Mouse (Mus musculus) forebrain, embryonic 13.5 days (tissue): Measurements from ENCODE around the gene Coro2b. TPM values are rescaled to one million over a fixed set of nuclear protein-coding genes. Genes with fewer than 3 reads are reported as not detected.
A peak's percentile ranks its signal among the peaks of the same experiment; 100 is the strongest.
"Not testable (repeated sequence)": the region's sequence is repeated elsewhere in the genome, so short reads cannot be mapped to it uniquely, and the experiment has no call there.

Source experiments
- ATAC-seq: fragments of 200-750 bp; cut with Nextera tagmentation; 2 replicates; pipeline ENCODE4 v1.8.0; 2017
- H3K27ac ChIP-seq: fragments of 300-500 bp; sonication (generic); 2 replicates; pipeline ENCODE4 v1.5.1; 2015; ENCODE audit warnings: inconsistent platforms, mild to moderate bottlenecking, moderate library complexity
- H3K27me3 ChIP-seq: fragments of 300-500 bp; sonication (generic); 2 replicates; pipeline ENCODE4 v1.6.1; 2015; ENCODE audit warnings: mild to moderate bottlenecking, inconsistent platforms
- H3K36me3 ChIP-seq: fragments of 300-500 bp; sonication (generic); 2 replicates; pipeline ENCODE4 v1.6.1; 2015; ENCODE audit warnings: mild to moderate bottlenecking, inconsistent platforms; ENCODE audit not compliant: poor library complexity, severe bottlenecking
- H3K4me1 ChIP-seq: fragments of 300-500 bp; sonication (generic); 2 replicates; pipeline ENCODE4 v1.6.1; 2015; ENCODE audit warnings: inconsistent platforms
- H3K4me2 ChIP-seq: fragments of 300-500 bp; sonication (generic); 2 replicates; pipeline ENCODE4 v1.6.1; 2015; ENCODE audit warnings: inconsistent platforms, mild to moderate bottlenecking, moderate library complexity
- H3K4me3 ChIP-seq: fragments of 300-500 bp; sonication (generic); 2 replicates; pipeline ENCODE4 v1.5.1; 2015; ENCODE audit warnings: mild to moderate bottlenecking, inconsistent platforms
- H3K9ac ChIP-seq: fragments of 300-500 bp; sonication (generic); 2 replicates; pipeline ENCODE4 v1.6.1; 2015; ENCODE audit warnings: mild to moderate bottlenecking, inconsistent platforms
- H3K9me3 ChIP-seq: fragments of 300-500 bp; sonication (generic); replicated peaks from 2 replicates; pipeline ENCODE4 v1.6.1; 2016; ENCODE audit warnings: inconsistent platforms
- WGBS: fragments of 180-500 bp; shearing (Covaris S2); methylation state at CpG from one replicate; pipeline ENCODE4 v1.1.7; 2015; 5-methylcytosine and 5-hydroxymethylcytosine counted together
- polyA plus RNA-seq: library from polyadenylated mRNA; unstranded; fragments of >200 nt; fragmentation: Nextera tagmentation; extraction: Ambion mirVana; gene quantifications from 2 replicates; pipeline ENCODE4 v1.2.1, GENCODE M21; 2015

Coro2b gene
- polyA plus RNA-seq, 1 experiment from 2014 or later: 37.0 TPM

- Histone ChIP-seq H3K27ac (no peak overlapping the region), H3K4me1 (peaks cover 19% of the 10 kb centered on the region), H3K27me3 (no peaks in the 10 kb centered on the region), H3K36me3 (peaks cover 38% of the 10 kb centered on the region), H3K4me3 (no peak overlapping the region), H3K9me3 (no peaks in the 10 kb centered on the region), H3K9ac (no peak overlapping the region), H3K4me2 (no peak overlapping the region)
- ATAC-seq: no peak
- WGBS: 80% methylated on average over 8 of the region's 8 CpGs
Measured at GRCm38 (mm10) chr9:62451585-62452372, 85.1 kb downstream of the Coro2b start.

- H3K4me1 ChIP-seq: peaks cover 15% of the 10 kb centered on the region
- no peak overlapping the region for H3K9ac ChIP-seq
- H3K9me3 ChIP-seq: no peaks in the 10 kb centered on the region
- 89% methylated on average over 7 of the region's 7 CpGs for WGBS
- no peak overlapping the region for H3K4me3 ChIP-seq
- no peak overlapping the region for H3K4me2 ChIP-seq
- no peaks in the 10 kb centered on the region for H3K27me3 ChIP-seq
- peaks cover 38% of the 10 kb centered on the region for H3K36me3 ChIP-seq
- H3K27ac ChIP-seq: no peak overlapping the region
- ATAC-seq: no peak
Measured at GRCm38 (mm10) chr9:62450862-62451261, 86.0 kb downstream of the Coro2b start.

- Histone ChIP-seq H3K4me1 (peaks cover 10% of the 10 kb centered on the region), H3K9ac (no peak overlapping the region), H3K27me3 (no peaks in the 10 kb centered on the region), H3K4me3 (no peak overlapping the region), H3K27ac (no peak overlapping the region), H3K4me2 (no peak overlapping the region), H3K9me3 (no peaks in the 10 kb centered on the region), H3K36me3 (peaks cover 38% of the 10 kb centered on the region)
- WGBS: 89% methylated on average over 6 of the region's 6 CpGs
- ATAC-seq: no peak
Measured at GRCm38 (mm10) chr9:62450355-62450754, 86.5 kb downstream of the Coro2b start.

DNA sequence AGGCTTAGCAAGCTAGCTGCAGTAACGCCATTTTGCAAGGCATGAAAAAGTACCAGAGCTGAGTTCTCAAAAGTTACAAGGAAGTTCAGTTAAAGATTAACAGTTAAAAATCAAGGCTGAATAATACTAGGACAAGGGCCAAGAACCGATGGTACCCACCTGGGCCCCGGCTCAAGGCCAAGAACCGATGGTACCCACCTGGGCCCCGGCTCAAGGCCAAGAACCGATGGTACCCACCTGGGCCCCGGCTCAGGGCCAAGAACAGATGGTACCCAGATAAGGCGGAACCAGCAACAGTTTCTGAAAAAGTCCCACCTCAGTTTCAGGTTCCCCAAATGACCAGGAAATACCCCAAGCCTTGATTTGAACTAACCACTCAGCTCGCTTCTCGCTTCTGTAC is 89.5 kb downstream of the Coro2b start:
- not testable (repeated sequence) for H3K9ac ChIP-seq, H3K27ac ChIP-seq, H3K4me1 ChIP-seq, ATAC-seq, H3K27me3 ChIP-seq, H3K4me2 ChIP-seq, H3K4me3 ChIP-seq, H3K9me3 ChIP-seq
- peaks cover 17% of the 10 kb centered on the region for H3K36me3 ChIP-seq
- 97% methylated on average over 6 of the region's 10 CpGs for WGBS

DNA sequence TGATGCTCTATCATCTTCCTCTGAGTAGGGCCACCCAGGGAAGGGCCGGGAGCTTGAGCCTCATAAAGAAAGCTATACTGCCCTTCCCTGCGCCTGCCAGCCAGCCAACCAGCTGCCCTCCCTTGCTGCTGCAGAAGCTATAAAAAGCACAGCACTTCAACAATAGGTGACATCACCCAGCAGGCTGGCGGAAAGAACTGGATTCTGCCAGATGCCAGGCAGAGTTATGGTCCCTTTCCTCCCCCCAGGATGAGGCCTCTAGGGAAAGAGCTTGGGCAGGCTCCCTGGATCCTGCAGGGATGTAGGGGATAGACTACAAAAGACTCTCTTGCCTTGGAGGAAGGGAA is 98.1 kb downstream of the Coro2b start:
- Histone ChIP-seq H3K4me1 (peaks cover 22% of the 10 kb centered on the region), H3K27ac (peak overlapping the region; percentile 89), H3K9me3 (no peaks in the 10 kb centered on the region), H3K4me2 (no peak overlapping the region), H3K4me3 (no peak overlapping the region), H3K36me3 (no peaks in the 10 kb centered on the region), H3K27me3 (no peaks in the 10 kb centered on the region), H3K9ac (no peak overlapping the region)
- WGBS: 29% methylated on average over 3 of the region's 3 CpGs
- peak; percentile 59 for ATAC-seq

GRCm38 (mm10) chr9:62438085-62438754 is 98.6 kb downstream of the Coro2b start:
- WGBS: 82% methylated on average over 5 of the region's 5 CpGs
- no peaks in the 10 kb centered on the region for H3K9me3 ChIP-seq
- 0 out of 2 replicates have a peak, but pooled peaks cover 4% of the 10 kb centered on the region for H3K36me3 ChIP-seq
- H3K27ac ChIP-seq: peak overlapping the region; percentile 89
- H3K4me2 ChIP-seq: no peak overlapping the region
- no peak overlapping the region for H3K9ac ChIP-seq
- peaks cover 22% of the 10 kb centered on the region for H3K4me1 ChIP-seq
- H3K27me3 ChIP-seq: no peaks in the 10 kb centered on the region
- H3K4me3 ChIP-seq: no peak overlapping the region
- peak; percentile 13; the same call in 1 of the 2 replicates for ATAC-seq

DNA sequence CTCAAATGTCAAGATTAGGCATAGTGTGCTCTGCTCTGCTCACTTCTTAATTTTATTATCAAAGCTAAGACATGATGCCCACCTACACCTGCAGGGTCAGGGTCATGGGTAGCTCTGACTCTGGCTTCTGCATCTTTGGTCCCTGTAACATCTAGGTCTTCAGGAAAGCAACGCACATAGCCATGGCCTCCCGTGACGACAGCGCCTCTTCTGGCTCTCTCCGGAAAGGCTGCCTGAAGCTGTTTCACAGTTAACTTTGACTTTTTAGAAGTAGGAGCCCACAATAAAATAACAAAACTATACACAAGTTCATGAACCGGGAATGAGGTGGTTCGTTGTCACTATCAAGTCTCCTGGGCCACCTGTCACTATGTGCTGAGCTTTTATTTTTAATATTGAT is 99.4 kb downstream of the Coro2b start:
- H3K4me3 ChIP-seq: no peak overlapping the region
- H3K27ac ChIP-seq: no peak overlapping the region
- no peaks in the 10 kb centered on the region for H3K27me3 ChIP-seq
- H3K36me3 ChIP-seq: 0 out of 2 replicates have a peak, but pooled peaks cover 7% of the 10 kb centered on the region
- no peak overlapping the region for H3K9ac ChIP-seq
- H3K4me1 ChIP-seq: peaks cover 22% of the 10 kb centered on the region
- no peak for ATAC-seq
- H3K4me2 ChIP-seq: no peak overlapping the region
- WGBS: 92% methylated on average over 7 of the region's 7 CpGs
- H3K9me3 ChIP-seq: no peaks in the 10 kb centered on the region

DNA sequence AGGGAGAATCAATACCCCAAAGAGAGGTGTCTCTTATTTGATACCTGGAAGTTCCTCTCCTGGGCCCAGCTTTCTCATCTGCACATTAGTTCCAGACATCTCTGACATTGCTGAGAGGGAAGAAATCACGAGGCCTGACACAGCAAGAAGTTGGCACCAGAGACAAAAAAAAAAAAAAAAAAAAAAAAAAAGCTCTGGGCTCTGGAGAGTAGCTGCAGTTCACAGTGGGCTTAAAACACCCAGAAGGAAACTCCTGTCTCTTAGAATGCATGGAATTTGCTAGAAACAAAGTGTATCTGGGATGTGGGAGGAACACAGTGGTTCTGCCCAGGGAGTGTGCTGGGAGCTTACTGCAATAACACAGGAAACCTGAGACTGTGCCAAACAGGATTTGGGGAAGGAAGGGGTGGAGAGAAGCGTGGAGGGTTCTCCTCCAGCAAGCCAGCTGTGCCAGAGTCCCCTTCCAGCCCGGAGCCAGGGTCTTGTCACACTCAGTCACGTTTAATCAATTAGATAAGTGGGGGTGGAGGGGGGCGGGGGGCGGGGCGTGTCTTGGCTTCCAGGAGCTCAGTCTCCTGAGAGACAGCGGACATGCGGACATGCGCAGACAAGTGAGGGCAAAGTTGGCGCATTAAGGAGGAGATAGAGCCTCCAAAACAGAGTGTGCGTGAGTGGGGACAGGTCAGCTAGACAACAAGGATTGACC is 101.1 kb downstream of the Coro2b start:
- no peak overlapping the region for H3K4me3 ChIP-seq
- H3K27ac ChIP-seq: peak overlapping the region; percentile 40; the same call in 1 of the 2 replicates
- peaks cover 18% of the 10 kb centered on the region for H3K36me3 ChIP-seq
- 23% methylated on average over 12 of the region's 12 CpGs for WGBS
- no peak overlapping the region for H3K4me2 ChIP-seq
- H3K9me3 ChIP-seq: no peaks in the 10 kb centered on the region
- H3K27me3 ChIP-seq: no peaks in the 10 kb centered on the region
- peaks cover 22% of the 10 kb centered on the region for H3K4me1 ChIP-seq
- peak; percentile 65; the same call in 1 of the 2 replicates for ATAC-seq
- no peak overlapping the region for H3K9ac ChIP-seq

- no peak for ATAC-seq
- Histone ChIP-seq H3K4me1 (peaks cover 11% of the 10 kb centered on the region), H3K27ac (peak overlapping the region; percentile 27; the same call in 1 of the 2 replicates), H3K4me2 (no peak overlapping the region), H3K9ac (no peak overlapping the region), H3K9me3 (no peaks in the 10 kb centered on the region), H3K27me3 (no peaks in the 10 kb centered on the region), H3K4me3 (no peak overlapping the region), H3K36me3 (peaks cover 51% of the 10 kb centered on the region)
- 68% methylated on average over 15 of the region's 15 CpGs for WGBS
Measured at GRCm38 (mm10) chr9:62432261-62433060, 104.4 kb downstream of the Coro2b start.

DNA sequence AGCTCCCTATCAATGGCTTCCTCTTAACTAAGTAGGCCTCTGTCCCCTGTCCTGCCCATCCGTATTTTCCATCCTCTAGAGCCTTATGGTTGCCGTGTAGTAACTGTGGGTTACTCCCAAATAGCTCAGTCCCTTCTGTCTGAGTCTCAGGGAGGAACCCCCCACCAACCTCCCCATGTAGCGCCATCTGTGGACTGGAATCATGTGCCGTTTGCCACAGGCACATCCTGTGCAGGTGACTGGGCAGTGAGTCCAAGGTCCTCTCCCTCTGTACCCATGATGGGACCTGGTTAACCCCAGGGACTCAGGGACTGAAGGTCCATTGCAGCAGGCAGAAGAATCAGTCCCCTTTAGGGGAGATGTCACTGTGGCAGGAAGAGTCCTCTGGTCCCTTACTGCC is 106.1 kb downstream of the Coro2b start:
- no peaks in the 10 kb centered on the region for H3K27me3 ChIP-seq
- H3K27ac ChIP-seq: no peak overlapping the region
- WGBS: 85% methylated on average over 4 of the region's 4 CpGs

DNA sequence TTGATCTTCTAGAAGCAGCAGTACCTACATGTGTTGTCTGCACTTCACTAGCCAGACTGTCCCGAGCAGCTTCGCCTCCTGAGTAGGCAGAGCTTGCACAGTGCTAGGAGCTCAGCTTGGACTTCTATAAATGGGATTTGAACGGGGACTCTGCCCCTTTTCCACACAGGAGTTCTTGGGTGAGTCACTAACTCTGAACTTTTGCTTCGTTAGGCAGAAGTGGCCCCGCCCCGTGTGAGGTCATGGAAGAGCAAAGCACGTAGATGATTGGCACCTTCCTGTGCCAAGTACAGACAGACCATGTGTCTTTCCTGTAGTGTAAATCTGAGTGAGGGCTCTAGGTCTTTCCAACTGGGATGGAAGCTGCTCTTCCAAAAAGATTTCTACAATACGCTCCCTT is 109.8 kb downstream of the Coro2b start:
- WGBS: 85% methylated on average over 8 of the region's 8 CpGs
- no peak for ATAC-seq

More for the DNA sequence above, 106.1 kb downstream of the Coro2b start:
- Histone ChIP-seq H3K4me2 (no peak overlapping the region), H3K36me3 (peaks cover 68% of the 10 kb centered on the region), H3K9me3 (no peaks in the 10 kb centered on the region), H3K4me3 (no peak overlapping the region), H3K4me1 (peaks cover 2% of the 10 kb centered on the region), H3K9ac (no peak overlapping the region)
- no peak for ATAC-seq

More for the DNA sequence above, 109.8 kb downstream of the Coro2b start:
- peaks cover 93% of the 10 kb centered on the region for H3K36me3 ChIP-seq
- H3K4me3 ChIP-seq: no peak overlapping the region
- H3K4me1 ChIP-seq: no peaks in the 10 kb centered on the region
- no peak overlapping the region for H3K27ac ChIP-seq
- H3K27me3 ChIP-seq: no peaks in the 10 kb centered on the region
- no peaks in the 10 kb centered on the region for H3K9me3 ChIP-seq
- H3K4me2 ChIP-seq: no peak overlapping the region
- H3K9ac ChIP-seq: no peak overlapping the region
